Mouse (Mus musculus): ENCODE data around the gene Wipf1.

Gene Wipf1

GRCm38 (mm10) chr2:73385641-73386355 is 143.7 kb downstream of the Wipf1 start:
- DNase-seq (ENCODE audit: low spot score in 2 of 2) = no peak

- no peak for DNase-seq (ENCODE audit: low spot score in 2 of 2)
These were observed 144.4 kb downstream of the Wipf1 start for GRCm38 (mm10) chr2:73385172-73385571.

- DNase-seq (ENCODE audit: low spot score in 2 of 2) = no peak
These were observed 149.1 kb downstream of the Wipf1 start for GRCm38 (mm10) chr2:73380298-73380975.

GRCm38 (mm10) chr2:73379656-73380055 is 149.9 kb downstream of the Wipf1 start:
- no peak for DNase-seq (ENCODE audit: low spot score in 2 of 2)

Data from thymus, postnatal 10 days (tissue).